Mouse (Mus musculus) embryonic facial prominence, embryonic 10.5 days (tissue): ENCODE results near the gene Yju2. TPM values are rescaled to one million over a fixed set of nuclear protein-coding genes. Genes with fewer than 3 reads are reported as not detected.
A peak's percentile ranks its signal among the peaks of the same experiment; 100 is the strongest.

Source experiments
- DNase-seq: peaks from one replicate; pipeline ENCODE4 v3.0.0-alpha.2; 2017; ENCODE audit warnings: low spot score
- H3K27ac ChIP-seq: fragments of 300-500 bp; sonication (generic); replicated peaks from 2 replicates; pipeline ENCODE4 v1.5.1; 2016; ENCODE audit warnings: mild to moderate bottlenecking
- H3K27me3 ChIP-seq: fragments of 300-500 bp; sonication (generic); replicated peaks from 2 replicates; pipeline ENCODE4 v1.6.1; 2016; ENCODE audit warnings: low read depth, mild to moderate bottlenecking; ENCODE audit not compliant: poor library complexity, severe bottlenecking
- H3K36me3 ChIP-seq: fragments of 300-500 bp; sonication (generic); replicated peaks from 2 replicates; pipeline ENCODE4 v1.6.1; 2016; ENCODE audit warnings: mild to moderate bottlenecking, moderate library complexity
- H3K4me1 ChIP-seq: fragments of 300-500 bp; sonication (generic); 2 replicates; pipeline ENCODE4 v1.6.1; 2016
- H3K4me3 ChIP-seq: fragments of 300-500 bp; sonication (generic); 2 replicates; pipeline ENCODE4 v1.5.1; 2016; ENCODE audit warnings: mild to moderate bottlenecking, moderate library complexity
- H3K9me3 ChIP-seq: fragments of 300-500 bp; sonication (generic); 2 replicates; pipeline ENCODE4 v1.6.1; 2016; ENCODE audit warnings: mild to moderate bottlenecking
- WGBS: fragments of 180-500 bp; shearing (Covaris S2); methylation state at CpG from one replicate; pipeline ENCODE4 v1.1.7; 2016; 5-methylcytosine and 5-hydroxymethylcytosine counted together
- polyA plus RNA-seq: library from polyadenylated mRNA; unstranded; fragments of >200 nt; fragmentation: Nextera tagmentation; extraction: Ambion mirVana; gene quantifications from 2 replicates; pipeline ENCODE4 v1.2.1, GENCODE M21; 2016

The Yju2 gene
- polyA plus RNA-seq, 1 experiment from 2014 or later, result 28.7 TPM

DNA sequence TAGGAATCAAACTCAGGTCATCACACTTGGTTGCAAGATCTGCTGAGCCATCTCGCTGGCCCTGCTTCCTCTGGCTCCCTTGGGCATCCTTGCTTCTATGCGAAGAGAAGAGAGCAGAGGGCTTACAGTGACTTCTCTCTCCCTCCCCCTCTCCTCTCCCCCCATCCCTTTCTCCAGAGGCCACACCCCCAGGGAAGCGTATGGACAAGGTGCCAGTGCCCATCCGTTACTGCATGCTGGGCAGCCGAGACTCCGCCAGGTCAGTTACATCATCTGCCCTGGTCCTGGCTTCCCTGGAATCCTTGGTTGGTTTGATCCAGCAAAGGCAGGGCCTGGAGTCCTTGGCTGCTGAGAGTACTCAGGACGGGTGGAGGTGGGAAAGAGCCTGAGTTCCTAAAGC lies 52.5 kb downstream of the Yju2 start:
- no peaks in the 10 kb centered on the region for H3K27me3 ChIP-seq
- H3K4me1 ChIP-seq, result peaks cover 37% of the 10 kb centered on the region
- no peak overlapping the region for H3K27ac ChIP-seq
- no peak overlapping the region for H3K4me3 ChIP-seq
- H3K36me3 ChIP-seq, result peaks cover 57% of the 10 kb centered on the region
- no peak for DNase-seq
- H3K9me3 ChIP-seq, result no peaks in the 10 kb centered on the region
- 88% methylated on average over 7 of the region's 7 CpGs for WGBS

DNA sequence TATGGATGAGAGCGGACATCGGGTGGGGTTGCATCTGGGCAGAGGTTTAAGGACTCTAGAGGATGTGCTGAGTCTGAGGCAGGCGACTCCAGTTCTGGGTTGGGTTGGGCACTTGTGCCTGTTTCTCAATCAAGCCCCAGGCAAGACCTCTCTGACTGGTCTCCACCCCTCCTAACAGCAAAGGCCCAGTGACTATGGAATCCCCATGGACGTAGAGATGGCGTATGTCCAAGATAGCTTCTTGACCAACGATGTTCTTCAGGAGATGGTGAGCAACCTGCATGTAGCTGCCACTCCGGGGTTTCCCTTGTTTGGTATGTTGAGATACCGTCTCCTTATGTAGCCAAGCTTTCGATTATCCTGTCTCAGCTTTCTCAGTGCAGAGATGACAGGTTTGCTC lies 56.4 kb downstream of the Yju2 start:
- Histone ChIP-seq H3K27me3 (no peaks in the 10 kb centered on the region), H3K36me3 (peaks cover 95% of the 10 kb centered on the region), H3K4me1 (peaks cover 11% of the 10 kb centered on the region), H3K27ac (no peak overlapping the region), H3K4me3 (no peak overlapping the region), H3K9me3 (no peaks in the 10 kb centered on the region)
- 95% methylated on average over 9 of the region's 9 CpGs for WGBS
- DNase-seq, result no peak

DNA sequence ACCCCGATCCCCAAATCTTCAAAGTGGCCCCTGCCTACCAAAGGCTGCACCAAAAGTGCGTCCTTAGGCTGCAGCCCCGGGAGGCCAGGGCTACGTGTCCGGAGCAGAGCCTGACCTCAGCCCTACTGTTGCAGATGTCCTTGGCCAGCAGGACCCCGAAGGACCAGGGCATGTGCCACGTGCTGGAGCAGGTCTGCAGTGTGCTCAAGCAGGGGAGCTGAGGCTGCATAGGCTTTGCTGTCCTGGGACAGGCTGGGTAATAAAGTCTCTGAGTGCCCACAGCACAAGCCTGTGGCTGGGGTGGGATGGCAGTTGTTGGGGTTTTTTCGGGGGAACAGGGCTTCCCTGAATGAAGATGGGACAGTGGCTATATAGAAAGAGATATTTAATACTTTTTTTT lies 57.5 kb downstream of the Yju2 start:
- DNase-seq, result no peak
- peaks cover 99% of the 10 kb centered on the region for H3K36me3 ChIP-seq
- 89% methylated on average over 8 of the region's 8 CpGs for whole genome bisulfite sequencing

DNA sequence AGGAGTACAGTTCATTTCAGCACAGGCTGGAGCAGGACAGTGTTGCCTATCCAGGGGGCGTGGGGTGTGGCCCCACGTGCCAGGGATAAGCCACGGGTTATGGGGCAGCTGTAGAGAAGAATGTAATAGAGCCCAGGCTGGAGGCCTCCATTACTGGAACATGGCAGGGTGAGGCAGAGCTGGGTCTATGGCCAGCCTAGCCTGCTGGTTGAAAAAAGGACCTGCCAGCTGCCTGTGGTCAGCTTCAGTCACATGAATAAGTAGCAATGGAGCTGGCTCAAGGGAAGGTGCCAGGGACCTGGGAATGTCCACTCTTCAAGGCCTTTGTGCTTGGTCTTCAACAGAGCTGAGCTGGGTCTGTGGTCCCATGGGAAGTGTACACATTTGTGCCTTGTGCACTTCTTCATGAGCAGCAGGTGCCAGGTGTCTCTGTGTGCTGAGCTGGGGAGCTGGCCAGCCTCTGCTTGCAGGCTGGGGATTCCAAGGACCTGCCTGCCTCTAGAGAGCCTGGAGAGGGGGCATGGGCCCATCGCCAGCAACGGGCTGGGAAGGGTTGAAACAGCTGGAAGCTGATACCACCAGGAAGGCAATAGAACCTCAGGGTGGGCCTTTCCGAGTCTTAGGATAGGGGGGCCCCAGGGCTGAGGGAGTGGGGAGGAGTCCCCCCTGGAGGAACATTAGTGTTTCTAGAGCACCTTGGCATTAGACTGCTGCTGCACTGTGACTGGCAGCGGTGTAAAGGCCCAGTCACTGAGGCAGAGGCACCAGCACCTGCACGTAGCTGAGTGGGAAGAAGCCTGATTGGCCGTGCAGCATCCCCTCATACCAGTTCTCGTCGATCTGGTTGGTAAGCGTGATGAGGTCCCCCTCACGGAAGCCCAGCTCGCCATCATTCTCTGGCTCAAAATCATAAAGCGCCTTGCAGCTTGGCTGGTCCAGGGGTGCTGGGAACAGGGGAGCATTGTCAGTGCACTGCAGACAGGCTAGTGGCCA lies 58.2 kb downstream of the Yju2 start:
- no peaks in the 10 kb centered on the region for H3K9me3 ChIP-seq
- no peak for DNase-seq
- 0 out of 2 replicates have a peak, but pooled peaks cover under 1% of the 10 kb centered on the region for H3K4me1 ChIP-seq
- 90% methylated on average over 15 of the region's 15 CpGs for WGBS
- H3K27ac ChIP-seq, result no peak overlapping the region
- peak overlapping the region; percentile 5; the same call in 1 of the 2 replicates for H3K4me3 ChIP-seq
- H3K36me3 ChIP-seq, result peaks cover 98% of the 10 kb centered on the region
- H3K27me3 ChIP-seq, result no peaks in the 10 kb centered on the region

More for the DNA sequence above, 57.5 kb downstream of the Yju2 start:
- H3K9me3 ChIP-seq, result no peaks in the 10 kb centered on the region
- no peak overlapping the region for H3K4me3 ChIP-seq
- no peaks in the 10 kb centered on the region for H3K27me3 ChIP-seq
- H3K27ac ChIP-seq, result no peak overlapping the region
- 0 out of 2 replicates have a peak, but pooled peaks cover 3% of the 10 kb centered on the region for H3K4me1 ChIP-seq

DNA sequence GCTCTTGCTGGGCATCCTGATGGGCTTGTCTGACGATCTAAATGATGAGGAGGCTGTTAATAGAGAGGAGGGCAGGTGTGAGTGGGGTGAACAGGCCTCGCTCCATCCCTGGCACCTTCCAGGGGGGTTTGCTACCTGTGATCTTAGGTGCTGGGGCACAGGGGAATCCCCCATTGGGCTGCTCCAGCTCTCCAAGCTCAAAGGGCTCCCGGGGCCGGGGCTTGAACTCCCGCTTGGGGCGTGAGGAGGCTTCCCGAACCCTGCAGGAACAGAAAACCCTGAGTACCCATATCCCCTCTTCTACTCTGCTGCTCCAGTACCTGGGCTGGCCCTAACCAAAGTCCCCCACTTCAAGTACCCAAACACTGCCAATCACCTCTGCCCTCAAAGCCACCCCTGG lies 58.9 kb downstream of the Yju2 start:
- H3K27me3 ChIP-seq, result no peaks in the 10 kb centered on the region
- 91% methylated on average over 7 of the region's 7 CpGs for WGBS
- DNase-seq, result no peak
- H3K4me3 ChIP-seq, result 0 out of 2 replicates have a peak overlapping the region, but pooled peaks have one; percentile 5
- H3K9me3 ChIP-seq, result no peaks in the 10 kb centered on the region
- peaks cover 99% of the 10 kb centered on the region for H3K36me3 ChIP-seq
- no peak overlapping the region for H3K27ac ChIP-seq
- H3K4me1 ChIP-seq, result peaks cover 8% of the 10 kb centered on the region; the same call in 1 of the 2 replicates

Other genes with a start within 250 kb of the Yju2 start
- 10.8 and 11.0 TPM in 2 replicates for gene Pot1b, start 246.5 kb upstream of the Yju2 start, polyA plus RNA-seq
- gene Adgre4, start 209.1 kb upstream of the Yju2 start, polyA plus RNA-seq, result 0.10 TPM in 1 of 2 replicates, not detected in the other
- gene Zfp119a, start 80.2 kb upstream of the Yju2 start, polyA plus RNA-seq, result 9.4 and 10.2 TPM in 2 replicates
- gene Zfp959, start 67.0 kb upstream of the Yju2 start, polyA plus RNA-seq, result 13.5 and 15.8 TPM in 2 replicates
- 4.1 and 4.7 TPM in 2 replicates for gene Zfp119b, start 9.6 kb upstream of the Yju2 start, polyA plus RNA-seq
- gene Ebi3, start 6.5 kb upstream of the Yju2 start, polyA plus RNA-seq, result 0.98 and 1.4 TPM in 2 replicates
- gene Shd, start 11.4 kb downstream of the Yju2 start, polyA plus RNA-seq, result 32.8 and 39.1 TPM in 2 replicates
- gene Fsd1, start 27.4 kb downstream of the Yju2 start, polyA plus RNA-seq, result 63.3 and 69.4 TPM in 2 replicates
- 8.2 and 8.8 TPM in 2 replicates for gene Stap2, start 46.5 kb downstream of the Yju2 start, polyA plus RNA-seq
- 126 and 135 TPM in 2 replicates for gene Mpnd, start 46.6 kb downstream of the Yju2 start, polyA plus RNA-seq
- 170 and 173 TPM in 2 replicates for gene Sh3gl1, start 77.5 kb downstream of the Yju2 start, polyA plus RNA-seq
- 50.7 and 52.3 TPM in 2 replicates for gene Chaf1a, start 81.3 kb downstream of the Yju2 start, polyA plus RNA-seq
- gene Ubxn6, start 115.9 kb downstream of the Yju2 start, polyA plus RNA-seq, result 35.0 and 36.8 TPM in 2 replicates
- 195 and 197 TPM in 2 replicates for gene Hdgfl2, start 120.5 kb downstream of the Yju2 start, polyA plus RNA-seq
- gene Plin4, start 150.7 kb downstream of the Yju2 start, polyA plus RNA-seq, result 0.05 TPM in 2 replicates
- gene Plin5, start 158.5 kb downstream of the Yju2 start, polyA plus RNA-seq, result 0.47 and 0.48 TPM in 2 replicates
- 0.10 TPM in 1 of 2 replicates, not detected in the other for gene Lrg1, start 162.9 kb downstream of the Yju2 start, polyA plus RNA-seq
- gene Sema6b, start 181.2 kb downstream of the Yju2 start, polyA plus RNA-seq, result 1.0 and 1.1 TPM in 2 replicates
- gene Tnfaip8l1, start 203.4 kb downstream of the Yju2 start, polyA plus RNA-seq, result 10.3 and 11.7 TPM in 2 replicates
- gene Mydgf, start 224.8 kb downstream of the Yju2 start, polyA plus RNA-seq, result 71.0 and 71.3 TPM in 2 replicates